Mouse (Mus musculus): ENCODE results near the gene Sec14l1. TPM values are rescaled to one million over a fixed set of nuclear protein-coding genes. Genes with fewer than 3 reads are reported as not detected.

Gene Sec14l1
- polyA plus RNA-seq, 1 experiment = 49.1 TPM

- H3K4me1 ChIP-seq (ENCODE audit: control insufficient read depth, insufficient read depth, low read length) = peaks cover 13% of the 10 kb centered on the region
- H3K27me3 ChIP-seq (replicated peaks; ENCODE audit: control insufficient read depth, insufficient read depth, low read length) = no peaks in the 10 kb centered on the region
- no peak overlapping the region for H3K27ac ChIP-seq (ENCODE audit: insufficient read depth, low read depth, low read length)
- H3K36me3 ChIP-seq (ENCODE audit: control insufficient read depth, insufficient read depth, low read length) = no peaks in the 10 kb centered on the region
- TF ChIP-seq CTCF (conservative IDR thresholded peaks at IDR 0.05; ENCODE audit: insufficient read depth, insufficient read length, low read depth, low read length) (no peak), POLR2A (IDR thresholded peaks at IDR 0.05; ENCODE audit: low read depth, low read length) (no peak)
- no peak for DNase-seq
- H3K4me3 ChIP-seq (ENCODE audit: insufficient read depth, low read depth, low read length) = no peak overlapping the region
- 79% methylated on average over 14 of the region's 14 CpGs for WGBS
Observed at GRCm38 (mm10) chr11:117136880-117137279, 21.9 kb downstream of the Sec14l1 start.

- H3K4me1 ChIP-seq (ENCODE audit: control insufficient read depth, insufficient read depth, low read length) = peaks cover 13% of the 10 kb centered on the region
- TF ChIP-seq POLR2A (IDR thresholded peaks at IDR 0.05; ENCODE audit: low read depth, low read length) (no peak), CTCF (conservative IDR thresholded peaks at IDR 0.05; ENCODE audit: insufficient read depth, insufficient read length, low read depth, low read length) (no peak)
- H3K27ac ChIP-seq (ENCODE audit: insufficient read depth, low read depth, low read length) = no peak overlapping the region
- H3K36me3 ChIP-seq (ENCODE audit: control insufficient read depth, insufficient read depth, low read length) = no peaks in the 10 kb centered on the region
- no peak overlapping the region for H3K4me3 ChIP-seq (ENCODE audit: insufficient read depth, low read depth, low read length)
- no peaks in the 10 kb centered on the region for H3K27me3 ChIP-seq (replicated peaks; ENCODE audit: control insufficient read depth, insufficient read depth, low read length)
- WGBS = 83% methylated on average over 9 of the region's 9 CpGs
- DNase-seq = no peak
Observed at GRCm38 (mm10) chr11:117138213-117138761, 23.3 kb downstream of the Sec14l1 start.

- 76% methylated on average over 12 of the region's 12 CpGs for WGBS
- TF ChIP-seq POLR2A (IDR thresholded peaks at IDR 0.05; ENCODE audit: low read depth, low read length) = no peak
- no peak for TF ChIP-seq CTCF (conservative IDR thresholded peaks at IDR 0.05; ENCODE audit: insufficient read depth, insufficient read length, low read depth, low read length)
- Histone ChIP-seq H3K27me3 (replicated peaks; ENCODE audit: control insufficient read depth, insufficient read depth, low read length) (no peaks in the 10 kb centered on the region), H3K4me3 (ENCODE audit: insufficient read depth, low read depth, low read length) (no peak overlapping the region), H3K4me1 (ENCODE audit: control insufficient read depth, insufficient read depth, low read length) (peaks cover 13% of the 10 kb centered on the region), H3K27ac (ENCODE audit: insufficient read depth, low read depth, low read length) (no peak overlapping the region), H3K36me3 (ENCODE audit: control insufficient read depth, insufficient read depth, low read length) (peaks cover 2% of the 10 kb centered on the region; the same call in 1 of the 2 replicates)
- no peak for DNase-seq
Observed at GRCm38 (mm10) chr11:117138795-117139463, 24.0 kb downstream of the Sec14l1 start.

DNA sequence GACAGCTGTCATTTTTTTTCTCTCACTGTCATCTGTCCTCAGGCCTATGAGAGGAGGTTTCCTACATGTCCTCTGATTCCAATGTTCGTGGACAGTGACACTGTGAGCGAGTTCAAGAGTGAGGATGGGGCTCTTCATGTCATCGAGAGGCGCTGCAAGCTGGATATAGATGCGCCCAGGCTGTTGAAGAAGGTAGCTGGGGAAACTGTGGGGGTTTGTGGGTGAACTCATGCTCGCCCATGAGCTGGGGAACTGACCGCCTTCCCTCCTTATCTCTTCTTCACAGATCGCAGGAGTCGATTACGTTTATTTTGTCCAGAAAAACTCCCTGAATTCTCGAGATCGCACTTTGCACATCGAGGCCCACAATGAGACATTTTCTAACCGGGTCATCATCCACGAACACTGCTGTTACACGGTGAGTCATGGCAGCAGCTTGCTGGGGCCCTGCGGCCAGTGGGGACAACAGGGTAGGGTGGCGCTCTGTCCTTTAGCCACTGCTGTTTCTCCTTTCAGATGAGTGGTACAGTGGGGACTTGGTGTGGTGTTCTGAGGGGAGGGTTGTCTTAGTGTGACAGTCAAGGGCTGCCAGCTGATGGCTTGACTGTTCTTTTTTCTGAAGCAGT lies 26.5 kb downstream of the Sec14l1 start:
- no peak for TF ChIP-seq CTCF (conservative IDR thresholded peaks at IDR 0.05; ENCODE audit: insufficient read depth, insufficient read length, low read depth, low read length)
- DNase-seq = no peak
- WGBS = 84% methylated on average over 18 of the region's 18 CpGs
- Histone ChIP-seq H3K36me3 (ENCODE audit: control insufficient read depth, insufficient read depth, low read length) (peaks cover 2% of the 10 kb centered on the region; the same call in 1 of the 2 replicates), H3K4me1 (ENCODE audit: control insufficient read depth, insufficient read depth, low read length) (no peaks in the 10 kb centered on the region), H3K27me3 (replicated peaks; ENCODE audit: control insufficient read depth, insufficient read depth, low read length) (no peaks in the 10 kb centered on the region), H3K27ac (ENCODE audit: insufficient read depth, low read depth, low read length) (no peak overlapping the region), H3K4me3 (ENCODE audit: insufficient read depth, low read depth, low read length) (no peak overlapping the region)

DNA sequence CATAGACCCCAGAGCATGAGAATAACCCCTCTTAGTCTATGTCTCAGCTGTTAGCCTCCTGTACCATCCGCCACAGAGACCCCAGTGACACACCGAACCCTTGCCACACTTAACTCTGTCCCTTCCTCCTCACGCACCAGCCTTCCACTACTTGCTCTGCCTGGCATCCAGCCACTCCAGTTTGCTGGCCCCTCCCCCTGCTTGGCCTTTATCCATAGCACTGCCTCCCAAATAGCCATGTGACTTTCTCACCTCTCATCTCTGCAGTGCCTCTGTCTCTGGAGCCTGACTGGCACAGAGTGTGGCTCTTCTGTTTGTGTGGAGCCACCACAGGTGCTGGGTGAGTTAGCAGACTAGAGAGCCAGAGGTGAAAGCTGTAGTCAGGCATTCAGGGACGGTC lies 27.5 kb downstream of the Sec14l1 start:
- TF ChIP-seq CTCF (conservative IDR thresholded peaks at IDR 0.05; ENCODE audit: insufficient read depth, insufficient read length, low read depth, low read length) (no peak), POLR2A (IDR thresholded peaks at IDR 0.05; ENCODE audit: low read depth, low read length) (no peak)
- 48% methylated on average over 4 of the region's 4 CpGs for WGBS
- peak; percentile 77 for DNase-seq
- H3K27ac ChIP-seq (ENCODE audit: insufficient read depth, low read depth, low read length) = no peak overlapping the region
- H3K36me3 ChIP-seq (ENCODE audit: control insufficient read depth, insufficient read depth, low read length) = peaks cover 2% of the 10 kb centered on the region; the same call in 1 of the 2 replicates
- H3K4me3 ChIP-seq (ENCODE audit: insufficient read depth, low read depth, low read length) = no peak overlapping the region
- no peaks in the 10 kb centered on the region for H3K4me1 ChIP-seq (ENCODE audit: control insufficient read depth, insufficient read depth, low read length)
- H3K27me3 ChIP-seq (replicated peaks; ENCODE audit: control insufficient read depth, insufficient read depth, low read length) = no peaks in the 10 kb centered on the region

GRCm38 (mm10) chr11:117145451-117146117 lies 30.6 kb downstream of the Sec14l1 start:
- no peak overlapping the region for H3K27ac ChIP-seq (ENCODE audit: insufficient read depth, low read depth, low read length)
- no peaks in the 10 kb centered on the region for H3K27me3 ChIP-seq (replicated peaks; ENCODE audit: control insufficient read depth, insufficient read depth, low read length)
- 89% methylated on average over 14 of the region's 14 CpGs for WGBS
- TF ChIP-seq POLR2A (IDR thresholded peaks at IDR 0.05; ENCODE audit: low read depth, low read length) (no peak), CTCF (conservative IDR thresholded peaks at IDR 0.05; ENCODE audit: insufficient read depth, insufficient read length, low read depth, low read length) (0 out of 2 replicates have a peak, but pooled peaks have one; percentile 32)
- H3K4me1 ChIP-seq (ENCODE audit: control insufficient read depth, insufficient read depth, low read length) = no peaks in the 10 kb centered on the region
- H3K4me3 ChIP-seq (ENCODE audit: insufficient read depth, low read depth, low read length) = no peak overlapping the region
- DNase-seq = no peak
- H3K36me3 ChIP-seq (ENCODE audit: control insufficient read depth, insufficient read depth, low read length) = peaks cover 2% of the 10 kb centered on the region; the same call in 1 of the 2 replicates

- DNase-seq = no peak
- no peak for TF ChIP-seq CTCF (conservative IDR thresholded peaks at IDR 0.05; ENCODE audit: insufficient read depth, insufficient read length, low read depth, low read length)
- Histone ChIP-seq H3K27me3 (replicated peaks; ENCODE audit: control insufficient read depth, insufficient read depth, low read length) (no peaks in the 10 kb centered on the region), H3K27ac (ENCODE audit: insufficient read depth, low read depth, low read length) (no peak overlapping the region), H3K4me1 (ENCODE audit: control insufficient read depth, insufficient read depth, low read length) (no peaks in the 10 kb centered on the region), H3K36me3 (ENCODE audit: control insufficient read depth, insufficient read depth, low read length) (peaks cover 2% of the 10 kb centered on the region; the same call in 1 of the 2 replicates), H3K4me3 (ENCODE audit: insufficient read depth, low read depth, low read length) (no peak overlapping the region)
- 64% methylated on average over 6 of the region's 6 CpGs for WGBS
Observed at GRCm38 (mm10) chr11:117146118-117146506, 31.1 kb downstream of the Sec14l1 start.

All from kidney, adult 2 months (tissue).